Mouse (Mus musculus) cortical plate, adult 2 months (tissue): ENCODE data around the gene Baz2b.

ENCODE experiments used
- CTCF ChIP-seq: fragments of 200-500 bp; IDR thresholded peaks from 2 replicates; pipeline ENCODE4 v1.5.1; 2011; ENCODE audit warnings: mild to moderate bottlenecking, control low read depth, low read length; ENCODE audit not compliant: insufficient read depth; ENCODE audit errors: extremely low read depth
- POLR2A ChIP-seq: fragments of 200-500 bp; IDR thresholded peaks from 2 replicates; pipeline ENCODE4 v1.6.1; 2011; ENCODE audit warnings: mild to moderate bottlenecking, low read length, control low read depth; ENCODE audit not compliant: insufficient read depth; ENCODE audit errors: extremely low read depth

DNA sequence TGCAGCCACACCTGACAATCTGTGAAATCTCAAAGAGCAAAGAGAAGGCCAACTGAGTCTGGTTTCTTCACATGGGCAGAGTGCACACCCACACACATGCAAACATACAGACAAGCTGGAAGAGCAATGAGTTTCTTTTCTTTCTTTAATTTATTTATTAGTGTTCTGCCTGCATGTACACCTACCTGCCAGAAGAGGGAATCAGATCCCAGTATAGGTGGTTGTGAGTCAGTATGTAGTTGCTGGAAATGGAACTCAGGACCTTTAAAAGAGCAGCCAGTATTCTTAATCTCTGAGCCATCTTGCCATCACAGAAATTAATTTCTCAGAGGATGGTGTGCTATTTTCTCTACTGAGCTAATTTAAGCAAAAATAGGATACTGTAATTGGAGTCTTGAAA lies 164.7 kb downstream of the Baz2b start:
- no peak for TF ChIP-seq CTCF
- TF ChIP-seq POLR2A: no peak
